Mouse (Mus musculus): ENCODE data around the gene Zfp605. TPM values are rescaled to one million over a fixed set of nuclear protein-coding genes. Genes with fewer than 3 reads are reported as not detected.
"Not testable (repeated sequence)": the region's sequence is repeated elsewhere in the genome, so short reads cannot be mapped to it uniquely, and the experiment has no call there.

Gene Zfp605
- total RNA-seq (2021): 1 to 10 TPM; 2.7 to 2.9 TPM

DNA sequence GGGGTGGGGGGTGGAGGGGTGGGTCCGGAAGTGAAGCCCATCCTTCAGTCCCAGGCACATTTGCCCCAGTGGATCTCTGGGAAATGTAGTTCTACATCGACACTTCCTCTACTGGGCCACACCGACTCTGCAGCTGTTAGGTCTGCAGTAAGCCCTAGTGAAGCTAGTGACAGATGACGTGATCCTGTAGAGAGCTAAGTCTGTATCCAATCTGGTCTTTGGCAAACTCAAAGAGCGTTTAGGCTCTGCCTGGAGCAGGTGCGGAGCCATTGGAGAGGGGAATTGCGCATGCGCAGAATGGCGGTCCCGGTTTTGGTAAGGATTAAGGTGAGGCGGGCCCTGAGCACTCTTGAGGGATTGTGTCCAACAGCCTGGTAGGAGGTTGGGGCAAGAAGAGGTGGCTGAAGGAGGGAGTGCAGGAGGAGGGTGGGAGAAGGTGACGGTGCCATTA is at the start of gene Zfp605:
Gene Zfp605, plus strand, starts transcription at position 102 of the 451 bp plus-strand sequence.
- DNase-seq: peak; percentile 89 to 93
- intact Hi-C loops (cut with DNase I): loop anchor here (1.0 to 5.0 kb wide), 2 partner anchors 25 to 67 kb away; partner anchors contain the start of genes Chfr and Golga3

DNA sequence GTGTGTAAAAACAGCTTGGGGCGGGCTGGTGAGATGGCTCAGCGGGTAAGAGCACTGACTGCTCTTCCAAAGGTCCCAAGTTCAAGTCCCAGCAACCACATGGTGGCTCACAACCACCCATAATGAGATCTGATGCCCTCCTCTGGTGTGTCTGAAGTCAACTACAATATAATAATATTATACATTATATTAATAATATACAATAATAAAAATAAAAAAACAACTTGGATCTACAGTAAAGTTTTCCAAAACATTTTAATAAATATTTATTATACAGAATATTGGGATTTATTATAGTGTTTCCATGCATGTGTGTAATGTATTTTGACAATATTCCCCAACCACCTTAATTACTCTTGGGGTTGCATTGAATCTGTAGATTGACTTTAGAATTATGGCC is 37.5 kb upstream of the Zfp605 start, which contains the start of gene Gm17655:
Gene Gm17655, minus strand, starts transcription at position 101 of the 400 bp plus-strand sequence.
- intact Hi-C loops (cut with DNase I); DNase-seq: not testable (repeated sequence)

DNA sequence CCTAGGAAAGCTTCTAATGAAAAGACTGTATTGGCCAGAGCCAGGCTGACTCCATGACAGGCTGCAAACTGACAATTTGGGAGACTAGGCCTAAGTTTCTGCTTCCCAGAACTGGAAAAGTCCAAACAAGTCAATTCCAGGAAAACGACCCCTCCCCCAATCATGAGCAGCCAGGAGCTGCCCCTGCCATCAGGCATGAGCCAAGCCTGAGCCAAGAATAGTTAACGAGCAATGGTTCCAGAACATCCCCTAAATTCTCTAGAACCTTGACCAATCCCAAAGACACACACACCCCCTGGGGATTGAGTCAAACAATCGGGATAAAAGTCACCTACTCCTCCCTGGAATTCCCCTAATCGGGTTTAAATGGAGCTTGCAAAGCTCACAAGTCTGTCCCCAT is 26.9 kb upstream of the Zfp605 start:
- no peak for DNase-seq
- intact Hi-C loops (cut with DNase I): no loop called here

GRCm38 (mm10) chr5:110086161-110086866 is 23.6 kb upstream of the Zfp605 start:
- intact Hi-C loops (cut with DNase I): no loop called here
- DNase-seq: no peak

GRCm38 (mm10) chr5:110091546-110091945 is 18.3 kb upstream of the Zfp605 start:
- intact Hi-C loops (cut with DNase I): no loop called here
- no peak for DNase-seq

- intact Hi-C loops (cut with DNase I): no loop called here
- DNase-seq: peak; percentile 79 to 84
These were observed 15.7 kb upstream of the Zfp605 start, which contains the start of gene Gm35315 for GRCm38 (mm10) chr5:110094030-110094846. Gene Gm35315, minus strand, starts transcription at chr5:110094420.

DNA sequence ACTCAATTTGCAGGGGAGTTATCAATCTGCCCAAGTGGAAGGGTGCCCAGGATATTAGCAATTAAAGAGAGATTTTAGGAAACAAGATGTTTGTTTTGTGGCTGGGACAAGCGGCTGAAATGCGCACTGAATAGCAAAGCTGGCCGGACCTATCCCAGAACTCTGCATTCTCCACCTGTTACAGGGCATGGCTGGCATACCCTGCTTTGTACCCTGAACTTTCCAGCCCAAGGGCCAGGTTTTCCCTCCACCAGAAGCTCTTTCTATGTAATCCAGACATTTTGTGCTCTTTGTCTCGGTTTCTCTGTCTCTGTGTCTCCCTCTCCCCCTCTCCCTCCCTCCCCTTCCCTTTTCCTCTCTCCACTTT is 15.1 kb upstream of the Zfp605 start:
- DNase-seq: no peak
- intact Hi-C loops (cut with DNase I): no loop called here

- intact Hi-C loops (cut with DNase I): no loop called here
These were observed 10.9 kb upstream of the Zfp605 start for GRCm38 (mm10) chr5:110098991-110099477.

DNA sequence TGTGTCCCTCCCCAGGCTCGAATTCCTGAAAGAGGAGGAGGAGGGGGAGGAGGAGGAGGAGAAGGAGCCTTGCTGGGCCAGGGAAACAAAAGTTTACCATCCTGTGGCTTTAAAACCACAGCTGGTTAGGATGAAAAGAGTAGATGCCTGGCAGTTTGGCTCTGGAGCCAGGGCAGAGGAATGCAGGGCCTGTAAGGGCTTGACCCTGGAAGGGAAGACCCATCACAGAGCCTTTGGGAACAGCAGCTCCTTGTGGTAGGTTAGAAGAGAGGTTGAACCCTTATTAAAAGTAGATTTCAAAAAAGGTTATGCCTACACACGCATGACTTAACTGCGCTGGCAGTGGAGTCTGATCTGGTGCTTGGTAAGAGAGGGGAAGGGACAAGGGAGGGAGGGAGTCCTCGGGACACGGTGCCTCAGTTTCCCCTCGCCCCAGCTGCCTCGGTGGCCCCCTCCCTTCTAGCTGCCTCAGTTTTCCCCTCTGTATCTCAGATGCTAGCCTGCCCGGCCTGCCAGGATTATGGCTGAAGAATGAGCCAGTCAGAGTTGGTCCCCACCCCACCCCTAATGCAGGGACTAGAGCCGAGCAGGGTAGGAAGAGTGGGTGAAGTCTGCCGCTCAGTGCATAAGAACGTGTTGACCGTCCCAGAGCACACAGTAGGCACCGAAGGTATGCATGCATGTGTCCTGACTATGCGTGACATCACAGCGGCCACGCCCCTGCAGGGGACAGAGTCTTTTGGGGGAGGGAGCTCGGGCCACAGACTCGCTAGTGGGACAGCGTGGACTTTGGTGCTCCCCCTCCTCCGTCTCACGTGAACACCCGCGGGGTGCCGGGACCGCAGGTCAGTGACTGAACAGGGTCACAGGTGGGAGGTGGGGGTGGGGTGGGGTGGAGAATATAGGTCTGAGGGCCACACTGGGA is 10.0 kb upstream of the Zfp605 start, which contains the start of gene Plcxd1:
Gene Plcxd1, plus strand, starts transcription at position 314 of the 925 bp plus-strand sequence.
- intact Hi-C loops (cut with DNase I): no loop called here
- DNase-seq: no peak

More at GRCm38 (mm10) chr5:110098991-110099477, 10.9 kb upstream of the Zfp605 start:
- no peak for DNase-seq

DNA sequence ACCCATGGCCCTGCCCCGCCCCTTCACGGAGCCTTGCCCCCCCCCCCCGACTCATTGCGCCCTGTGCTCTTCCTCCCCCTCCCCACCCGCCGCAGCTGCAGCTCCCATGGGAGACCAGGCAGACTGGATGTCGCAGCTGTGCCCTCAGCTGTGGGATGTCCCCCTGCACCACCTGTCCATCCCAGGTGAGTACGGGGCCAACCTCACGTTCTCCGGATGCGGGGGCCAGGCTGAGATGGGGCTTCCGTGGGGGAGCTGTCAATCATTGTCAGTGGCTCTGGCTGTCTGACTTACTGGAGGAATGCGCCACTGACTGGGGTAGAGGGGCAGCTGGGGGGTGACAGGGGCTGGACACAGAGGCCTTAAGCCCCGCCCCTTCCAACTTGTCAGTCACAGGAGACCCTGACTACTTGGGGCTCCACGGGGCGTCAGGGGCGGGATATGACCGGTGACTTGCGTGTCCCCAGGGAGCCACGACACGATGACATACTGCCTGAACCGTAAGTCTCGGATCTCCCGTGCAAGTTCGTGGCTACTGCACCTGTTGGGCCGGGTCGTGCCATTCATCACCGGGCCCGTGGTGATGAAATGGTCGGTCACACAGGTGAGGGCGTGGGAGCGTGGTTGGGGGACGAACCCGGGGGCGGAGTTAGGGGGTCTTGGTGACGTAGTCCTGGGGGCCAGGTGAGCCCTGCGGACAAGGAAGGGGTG is 8.8 kb upstream of the Zfp605 start:
- intact Hi-C loops (cut with DNase I): no loop called here
- peak in 1 of 2 experiments; percentile 7 for DNase-seq

- intact Hi-C loops (cut with DNase I): no loop called here
- DNase-seq: peak in 1 of 2 experiments; percentile 12
These were observed 8.1 kb upstream of the Zfp605 start for GRCm38 (mm10) chr5:110101716-110102347.

- no peak for DNase-seq
- intact Hi-C loops (cut with DNase I): no loop called here
These were observed 7.5 kb upstream of the Zfp605 start for GRCm38 (mm10) chr5:110102429-110102828.

DNA sequence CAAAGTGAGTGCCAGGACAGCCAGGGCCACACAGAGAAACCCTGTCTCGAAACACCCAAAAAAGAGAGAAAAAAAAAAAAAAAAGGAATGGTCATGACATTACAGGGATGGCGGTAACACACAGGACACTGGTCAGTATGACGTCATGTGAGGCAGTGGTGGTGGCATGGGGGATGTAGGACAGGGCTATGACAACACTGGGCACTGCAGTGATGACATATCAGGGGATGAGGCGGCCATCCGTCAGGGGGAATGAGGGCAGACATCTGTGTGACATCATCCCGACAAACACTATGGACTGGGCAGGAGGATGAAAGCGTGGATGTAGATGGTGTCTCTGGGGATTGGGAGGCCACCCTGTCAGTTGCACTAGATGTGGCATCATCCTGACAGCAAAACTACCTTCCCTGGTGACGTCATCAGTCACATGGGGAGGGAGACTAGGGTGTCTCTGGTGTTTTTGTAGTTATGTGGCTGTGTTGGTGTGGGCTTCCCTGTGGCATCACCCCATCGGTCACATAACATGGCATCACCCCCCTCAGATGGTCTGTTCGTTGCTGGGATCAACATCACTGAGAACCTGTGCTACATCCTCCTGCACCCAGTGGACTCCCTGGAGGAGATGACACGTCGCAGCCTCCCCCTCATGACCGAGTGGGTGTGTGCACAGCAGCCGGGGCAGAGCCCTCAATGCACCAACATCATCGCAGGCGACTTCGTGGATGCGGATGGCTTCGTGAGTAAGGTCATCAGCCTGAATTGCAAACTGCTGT is 6.9 kb upstream of the Zfp605 start:
- DNase-seq: no peak
- intact Hi-C loops (cut with DNase I): no loop called here

DNA sequence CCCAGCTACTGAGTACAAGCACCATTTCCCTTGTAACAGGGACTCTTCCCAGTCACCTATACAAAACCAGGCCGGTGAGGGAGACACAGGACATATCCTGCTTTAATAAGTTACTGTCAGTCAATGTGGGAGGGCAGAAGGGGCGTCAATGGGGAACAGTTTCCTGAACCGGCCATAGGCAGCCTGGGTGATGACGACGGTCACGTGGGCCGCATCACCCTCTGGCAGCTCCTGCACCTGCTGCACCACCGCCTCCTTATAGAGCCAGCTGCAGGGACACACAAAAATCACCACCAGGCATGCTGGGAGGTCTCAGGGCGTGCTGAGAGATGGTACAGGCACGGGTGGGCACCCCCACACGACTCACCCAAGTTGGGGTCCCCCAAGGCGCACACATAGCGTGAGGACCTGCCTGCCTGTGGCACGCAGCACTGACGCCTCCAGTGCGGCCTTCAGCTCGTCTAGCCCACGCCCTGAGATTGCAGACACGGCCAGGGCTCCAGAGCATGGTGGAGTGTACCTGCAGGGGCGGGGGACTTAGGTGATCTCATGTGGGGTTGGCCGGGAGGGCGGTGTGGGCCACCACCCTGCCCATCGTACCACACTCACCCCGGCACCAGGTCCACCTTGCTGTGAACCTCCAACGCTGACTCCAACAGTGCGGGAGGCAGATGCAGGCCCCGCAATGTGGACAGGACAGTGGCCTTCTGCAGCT is 5.8 kb upstream of the Zfp605 start:
- intact Hi-C loops (cut with DNase I): no loop called here
- DNase-seq: no peak

- DNase-seq: no peak
- intact Hi-C loops (cut with DNase I): loop anchor here (5.0 kb wide), 1 partner anchor 73 kb away; the partner anchor contains the start of gene Golga3
These were observed 5.1 kb upstream of the Zfp605 start for GRCm38 (mm10) chr5:110104616-110105380.

GRCm38 (mm10) chr5:110106140-110106871 is 3.6 kb upstream of the Zfp605 start:
- DNase-seq: peak in 1 of 2 experiments; percentile 7
- intact Hi-C loops (cut with DNase I): loop anchor here (5.0 kb wide), 1 partner anchor 71 kb away; the partner anchor contains the start of gene Golga3

Data from heart, postnatal 36 days (tissue).